Mouse (Mus musculus): ENCODE measurements around the gene Abcd3.

The Abcd3 gene

DNA sequence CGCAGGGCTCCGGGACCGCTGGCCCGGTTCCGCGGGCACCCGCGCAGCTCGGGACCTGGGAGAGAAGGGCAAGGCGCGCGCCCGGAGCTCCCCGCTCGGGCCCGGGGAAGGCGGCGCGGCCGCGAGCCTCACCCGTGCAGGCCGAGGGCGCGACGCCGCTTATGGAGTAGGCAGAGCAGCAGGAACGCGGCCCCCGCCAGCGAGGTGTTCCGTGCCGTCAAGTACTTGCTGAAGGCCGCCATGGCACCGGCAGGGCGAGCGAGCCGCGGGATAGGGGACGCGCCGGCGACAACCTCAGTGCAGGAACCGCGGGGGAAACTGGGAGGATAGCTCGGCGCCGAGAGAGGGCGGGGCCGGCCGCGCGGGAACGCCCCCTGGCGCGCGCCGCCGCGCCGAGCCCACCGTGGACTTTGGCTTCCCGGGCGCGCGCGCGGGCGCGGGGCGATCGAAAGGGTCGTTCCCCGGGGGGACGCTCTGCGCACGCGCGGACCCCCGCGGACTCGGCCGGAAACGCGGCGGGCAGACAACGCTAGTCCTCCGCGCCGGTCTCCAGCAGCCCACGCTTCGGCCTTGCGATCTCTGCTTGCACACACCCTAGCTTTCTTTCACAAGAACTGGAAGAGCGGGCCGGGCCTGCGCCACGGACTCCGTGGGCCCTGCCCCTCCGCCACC, at the start of gene Abcd3:
Gene Abcd3, minus strand, starts transcription at position 426 of the 672 bp plus-strand sequence.
- peak; percentile 87 for DNase-seq

DNA sequence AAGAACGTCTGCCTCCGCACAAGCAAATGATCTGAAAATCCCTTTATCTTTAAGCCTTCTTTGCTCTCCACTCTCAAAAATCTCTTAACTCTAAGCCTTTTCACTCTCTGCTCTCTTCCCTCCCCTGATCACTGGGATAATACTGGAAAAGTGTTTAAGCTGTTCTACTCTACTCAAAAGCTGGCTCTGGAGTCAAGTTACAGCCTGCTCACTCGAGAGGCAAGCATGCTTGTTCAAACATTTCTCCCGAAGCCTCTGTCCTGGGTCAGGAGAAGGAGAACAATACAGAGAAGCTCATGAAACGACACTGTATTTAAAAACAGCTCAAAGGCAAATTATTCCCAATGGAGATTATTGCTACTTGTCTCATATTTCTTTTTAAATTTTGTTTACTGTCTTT, 44.0 kb upstream of the Abcd3 start:
- DNase-seq: no peak

DNA sequence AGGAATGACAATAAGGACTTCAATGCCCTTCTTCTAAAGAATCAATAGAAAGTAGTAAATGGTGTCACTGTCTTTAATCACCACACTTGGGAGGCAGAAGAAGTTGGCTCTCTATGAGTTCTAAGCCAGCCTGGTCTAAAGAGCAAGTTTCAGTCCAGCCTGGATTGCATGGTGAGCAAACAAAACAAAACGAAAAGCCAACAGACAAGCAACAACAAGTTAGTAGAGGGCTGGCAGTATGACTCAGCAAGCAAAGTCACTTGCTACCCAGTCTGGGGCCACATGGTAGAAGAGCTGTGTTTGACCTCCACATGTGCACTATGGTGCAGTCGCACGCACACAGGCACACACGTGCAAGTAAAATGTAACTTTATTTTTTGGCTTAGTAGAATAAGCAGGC, 41.0 kb upstream of the Abcd3 start:
- DNase-seq: no peak

DNA sequence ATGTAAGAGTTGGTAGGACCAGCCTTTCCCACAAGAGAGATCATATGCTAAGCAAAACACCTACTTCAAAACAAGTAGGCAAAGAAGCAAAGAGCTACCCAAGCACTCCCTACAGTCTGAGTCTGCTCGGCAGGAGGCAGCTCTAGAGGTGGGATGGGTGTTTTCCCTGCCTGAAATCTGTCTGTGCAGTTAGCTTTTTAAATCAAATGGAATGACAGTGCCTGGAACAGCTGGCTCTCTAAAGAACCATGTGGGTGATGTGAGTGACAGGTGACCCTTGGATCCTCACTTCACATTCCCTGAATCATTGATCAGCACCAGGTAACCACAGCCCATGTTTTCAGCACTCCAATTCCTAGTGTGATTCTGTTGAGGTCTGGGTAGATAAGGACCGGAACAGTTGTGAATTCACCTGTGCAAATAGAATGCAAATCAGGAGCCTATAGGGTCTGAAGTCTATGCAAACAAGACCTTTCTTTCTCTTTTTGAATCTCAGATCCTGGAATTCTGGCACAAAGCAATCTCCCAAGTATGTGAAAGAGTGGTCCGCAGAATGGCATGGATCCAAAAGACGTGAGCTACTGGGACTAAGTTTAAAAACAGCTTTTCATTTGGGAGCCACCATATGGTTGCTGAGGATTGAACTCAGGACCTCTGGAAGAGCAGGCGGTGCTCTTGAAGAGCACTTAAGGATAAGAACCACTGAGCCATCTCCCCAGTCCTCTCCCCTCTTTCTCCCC, 38.8 kb upstream of the Abcd3 start:
- no peak for DNase-seq

DNA sequence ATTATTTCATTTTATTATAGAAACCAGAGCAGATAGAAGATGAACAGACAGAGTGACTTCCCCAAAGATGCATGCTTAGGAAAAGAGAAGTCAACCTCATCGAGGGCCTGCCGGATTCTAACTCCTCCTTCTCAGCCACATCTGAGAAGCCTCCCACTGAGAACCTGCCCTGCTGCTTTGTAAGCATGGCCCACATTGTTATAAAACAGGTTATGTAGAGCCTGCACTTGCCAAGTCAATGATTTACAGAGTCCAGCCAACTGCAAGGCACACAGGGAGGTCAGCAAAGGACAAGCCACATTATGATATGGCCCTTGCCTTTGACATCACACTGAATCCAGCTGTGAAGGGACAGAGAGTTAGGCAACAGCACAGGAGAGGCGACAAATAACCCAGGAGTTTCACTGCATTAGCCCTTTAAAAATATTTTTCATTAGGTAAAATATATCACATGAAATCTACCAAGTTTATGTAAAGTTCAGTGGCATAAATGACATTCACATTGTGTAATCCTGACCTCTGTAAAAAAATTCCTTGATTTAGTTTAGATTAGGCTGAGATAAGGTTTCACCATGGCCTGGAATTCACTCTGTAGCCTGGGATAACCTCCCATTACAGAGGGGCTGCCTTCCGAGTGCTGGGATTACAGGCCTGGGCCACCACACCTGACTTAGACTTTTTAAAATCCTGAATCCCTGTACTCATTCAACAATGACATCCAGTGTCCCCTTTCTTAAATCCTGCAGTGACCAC, 37.1 kb upstream of the Abcd3 start:
- no peak for DNase-seq

DNA sequence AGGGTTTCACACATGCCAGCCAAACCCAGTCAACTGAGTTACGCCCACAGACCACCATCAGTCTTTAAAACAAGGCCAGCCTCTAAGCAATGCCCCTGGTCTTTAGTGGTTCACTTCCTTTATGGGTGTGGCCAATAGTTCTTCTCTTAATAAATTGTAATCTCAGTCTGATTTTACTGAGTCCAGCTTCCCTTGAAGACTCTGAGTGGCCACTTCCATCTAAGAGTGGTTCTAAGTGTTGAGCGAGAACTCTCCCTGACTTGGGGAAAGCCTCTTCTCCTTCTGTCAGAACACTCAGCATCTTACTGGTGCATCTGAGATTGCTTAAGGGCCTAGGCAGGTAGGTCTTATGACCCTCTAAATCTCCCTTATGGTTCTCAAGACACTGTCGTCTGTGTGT, 35.9 kb upstream of the Abcd3 start:
- DNase-seq: no peak

DNA sequence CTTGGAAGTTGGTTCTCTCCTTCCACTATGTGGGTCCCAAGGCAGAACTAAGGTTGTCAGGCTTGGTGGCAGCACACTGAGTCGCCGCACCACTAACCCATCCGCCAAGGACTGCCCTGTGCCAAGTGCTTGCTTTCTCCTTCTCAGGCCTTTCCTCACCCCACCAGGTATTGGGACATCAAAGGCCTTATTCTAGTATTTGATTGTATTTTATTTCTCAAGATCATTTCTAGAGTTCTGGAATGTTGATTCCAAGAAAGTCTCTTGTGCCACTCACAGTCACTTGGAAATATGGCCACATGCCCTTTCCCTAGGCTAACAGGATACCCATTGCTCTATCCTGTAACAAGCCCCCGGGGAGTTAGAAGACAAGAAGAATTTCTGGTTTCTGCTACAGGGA, 35.3 kb upstream of the Abcd3 start:
- no peak for DNase-seq

DNA sequence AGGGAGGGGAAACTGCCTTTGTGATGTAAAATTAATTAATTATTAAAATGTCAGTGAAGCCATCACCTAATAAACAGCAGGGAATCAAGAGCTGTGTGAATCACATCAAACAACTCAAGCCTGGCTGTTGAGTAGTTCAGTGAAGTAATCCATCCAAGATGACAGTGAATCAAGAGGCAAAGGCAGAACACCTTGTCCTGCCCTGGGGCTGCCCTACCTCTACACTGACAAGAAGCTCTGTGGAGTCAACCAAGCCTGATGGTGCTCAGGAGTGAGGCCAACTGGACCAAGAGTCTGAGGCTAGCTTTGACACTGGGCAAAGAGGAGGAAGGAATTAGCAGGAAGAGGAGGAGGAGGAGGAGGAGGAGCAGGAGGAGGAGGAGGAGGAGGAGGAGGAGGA, 32.2 kb upstream of the Abcd3 start:
- DNase-seq: no peak

DNA sequence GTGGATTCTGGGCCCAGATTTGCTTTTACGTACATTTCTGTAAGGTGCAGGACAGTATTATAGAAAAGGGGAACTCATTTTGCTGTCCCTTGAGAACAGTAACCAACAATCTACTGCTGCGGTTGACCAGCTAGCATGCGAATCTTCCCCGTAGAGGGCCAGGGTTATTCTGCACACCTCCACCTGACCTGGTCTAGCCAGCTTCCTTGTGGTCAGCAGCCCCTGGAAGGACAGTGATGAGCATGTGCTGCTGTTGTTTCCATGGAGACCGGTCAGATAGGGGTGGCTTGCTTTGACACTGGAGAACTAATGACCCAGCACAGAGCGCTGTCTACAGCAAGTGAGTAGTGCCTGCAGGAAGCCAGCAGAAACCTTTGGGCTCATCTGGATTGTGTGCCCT, 29.6 kb upstream of the Abcd3 start:
- no peak for DNase-seq

DNA sequence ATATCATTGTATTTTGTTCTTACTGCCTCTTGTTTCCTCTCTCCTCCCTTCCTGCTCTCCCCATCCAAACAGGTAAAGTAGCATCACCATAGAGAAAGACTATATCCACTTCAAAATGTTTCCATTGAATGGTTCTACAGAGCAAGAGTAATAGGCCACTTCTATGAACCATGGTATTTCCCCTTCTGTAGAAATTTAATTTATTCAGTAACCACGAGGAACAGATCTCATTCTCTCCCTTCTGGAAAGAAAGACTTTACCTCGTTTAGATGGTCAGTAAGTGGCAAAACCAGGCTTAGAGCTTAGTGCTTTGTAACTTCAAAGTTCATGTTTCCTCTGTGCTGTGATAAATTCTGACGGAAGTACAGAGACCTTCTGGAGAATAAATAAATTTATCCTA, 28.9 kb upstream of the Abcd3 start:
- no peak for DNase-seq

DNA sequence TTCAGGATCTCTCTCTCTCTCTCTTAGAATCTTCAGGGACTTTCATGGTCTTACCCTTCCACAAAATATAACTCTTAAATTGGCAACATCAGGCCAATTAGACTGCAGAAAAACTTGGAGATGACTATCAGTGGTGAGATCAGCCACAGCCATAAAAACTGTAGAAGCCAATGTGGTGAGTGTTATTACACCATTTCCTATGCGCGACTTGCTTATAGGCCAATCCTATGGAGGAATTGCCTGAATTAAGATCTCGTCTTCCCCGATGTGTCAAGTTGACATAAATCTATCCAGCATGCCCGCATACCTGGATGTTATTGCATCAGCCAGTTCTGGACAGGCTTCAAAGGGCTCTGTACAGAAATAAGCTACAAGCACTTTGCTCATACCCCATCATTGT, 28.2 kb upstream of the Abcd3 start:
- DNase-seq: no peak

DNA sequence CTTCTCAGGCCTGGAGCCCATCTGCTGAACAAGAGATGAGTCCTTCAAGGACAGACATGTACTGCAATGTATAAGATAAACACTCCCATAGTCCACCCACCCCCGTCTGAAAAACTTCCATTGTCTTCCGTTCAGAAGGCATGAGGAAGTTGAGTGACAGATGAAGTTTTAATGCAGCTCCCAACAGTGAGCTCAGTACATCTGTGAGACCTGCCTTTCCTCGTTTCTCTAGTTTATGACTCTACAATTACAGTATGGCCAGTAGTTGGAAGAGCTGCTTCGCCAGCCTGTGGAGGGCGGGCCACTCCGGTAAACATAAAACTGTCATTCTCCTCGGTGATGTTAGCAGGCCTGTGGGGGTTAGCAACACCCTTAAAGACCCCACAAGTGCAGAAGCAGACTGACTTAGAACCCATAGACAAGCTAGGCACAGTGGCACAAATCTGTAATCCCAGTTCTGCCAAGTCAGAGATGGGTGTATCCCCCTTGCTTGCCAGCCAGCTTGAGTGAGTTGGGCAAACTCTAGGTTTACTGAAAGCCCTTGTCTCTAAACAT, 27.3 kb upstream of the Abcd3 start:
- no peak for DNase-seq

DNA sequence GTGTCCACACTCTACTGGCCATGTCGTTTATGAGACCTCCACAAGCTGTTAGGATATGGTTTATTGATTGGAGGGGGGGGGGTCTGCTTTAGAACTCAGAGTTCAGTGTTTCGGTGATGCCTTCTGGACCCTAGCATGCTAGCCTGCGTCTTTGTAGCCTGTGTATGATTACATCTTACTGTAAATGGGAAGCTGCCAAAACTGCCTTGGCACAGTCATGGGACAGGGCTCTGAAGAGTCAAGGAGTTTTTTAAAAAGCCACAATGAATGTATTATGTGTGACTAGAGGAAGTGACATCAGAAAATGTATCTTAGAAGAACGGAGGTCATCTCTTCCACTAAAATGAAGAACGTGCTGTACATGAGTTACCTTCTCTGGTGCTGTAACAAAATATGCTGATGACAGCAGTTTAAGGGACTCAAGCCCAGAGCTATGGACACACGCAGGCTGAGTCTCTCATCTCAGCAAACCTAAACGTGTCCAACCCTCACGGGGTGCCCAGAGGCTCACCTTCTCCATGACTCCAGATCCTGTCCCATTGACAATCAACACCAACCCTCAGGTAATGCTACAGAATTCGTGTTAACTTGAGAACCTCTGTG, 26.4 kb upstream of the Abcd3 start:
- DNase-seq: no peak

DNA sequence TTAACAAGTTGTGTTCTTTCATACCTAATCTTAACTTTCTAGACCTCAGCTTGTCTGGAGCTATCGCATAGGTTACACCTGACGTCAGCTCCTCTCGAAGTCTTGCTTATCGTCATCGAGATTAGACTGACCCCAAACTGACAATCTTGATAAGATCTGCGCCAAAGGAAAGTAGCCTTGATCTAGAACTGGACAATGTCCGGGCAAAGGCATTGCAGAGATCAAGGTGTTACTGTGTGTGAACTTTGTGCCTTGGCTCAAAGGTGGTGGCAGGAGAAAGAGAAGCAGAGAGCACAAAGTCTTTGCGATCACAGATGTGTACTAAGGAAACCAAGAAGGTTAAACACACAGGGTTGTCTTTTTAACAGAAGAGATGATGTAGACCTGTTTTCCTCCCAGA, 25.2 kb upstream of the Abcd3 start:
- DNase-seq: no peak

DNA sequence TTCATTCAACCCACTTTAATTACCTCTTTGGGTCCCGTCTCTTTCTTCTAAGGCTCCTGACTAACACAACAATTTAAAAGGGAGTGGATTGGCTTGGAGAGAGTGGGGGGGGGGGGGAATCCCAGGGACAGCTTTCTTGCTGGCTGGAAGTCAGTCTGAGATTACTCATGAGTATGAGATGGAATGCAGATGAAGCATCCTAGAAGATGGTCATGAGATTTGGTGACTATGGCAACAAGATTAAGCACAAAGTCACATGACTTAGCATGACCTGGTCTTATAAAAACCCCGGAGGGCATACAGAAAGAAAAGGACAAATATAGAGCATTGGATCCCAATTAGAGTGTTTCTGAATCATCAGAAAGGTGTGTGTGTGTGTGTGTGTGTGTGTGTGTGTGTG, 19.6 kb upstream of the Abcd3 start:
- no peak for DNase-seq

DNA sequence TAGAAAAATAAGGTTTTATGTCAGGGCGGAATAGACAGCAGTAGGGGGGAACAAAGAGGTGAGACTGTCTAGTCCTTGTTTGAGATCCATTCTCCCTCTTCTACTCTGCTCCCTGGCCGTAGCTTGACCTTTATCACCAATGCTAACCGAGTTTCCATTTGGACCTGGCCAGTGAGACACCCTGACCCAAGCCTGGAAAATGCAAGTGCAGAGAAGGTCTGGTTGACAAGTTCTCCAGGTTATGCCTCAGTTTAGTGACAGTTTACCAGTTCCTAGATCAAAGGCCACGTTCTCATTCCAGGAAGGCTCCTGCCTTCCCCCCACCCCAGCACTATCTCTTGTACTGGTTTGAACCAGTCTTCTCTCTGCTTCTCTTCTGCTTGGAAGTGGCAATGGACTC, 19.1 kb upstream of the Abcd3 start:
- DNase-seq: no peak

DNA sequence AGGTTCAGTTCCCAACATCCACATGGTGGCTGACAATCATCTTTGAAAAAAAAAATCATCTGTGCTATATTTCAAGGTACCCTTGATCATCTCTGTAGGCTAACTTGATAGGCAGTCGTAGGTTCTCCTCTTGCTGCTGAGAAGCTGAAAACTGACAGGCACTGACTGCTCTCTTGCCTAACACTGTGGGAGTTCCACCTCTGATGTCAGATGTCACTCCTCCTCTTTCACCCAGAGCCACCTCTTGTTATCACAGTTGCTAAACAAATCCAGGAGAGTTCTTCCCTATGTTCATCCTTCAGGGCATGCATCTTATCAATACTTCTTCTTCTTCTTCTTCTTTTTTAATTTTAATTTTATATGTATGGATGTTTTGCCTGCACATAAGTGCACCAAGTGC, 10.0 kb upstream of the Abcd3 start:
- no peak for DNase-seq

DNA sequence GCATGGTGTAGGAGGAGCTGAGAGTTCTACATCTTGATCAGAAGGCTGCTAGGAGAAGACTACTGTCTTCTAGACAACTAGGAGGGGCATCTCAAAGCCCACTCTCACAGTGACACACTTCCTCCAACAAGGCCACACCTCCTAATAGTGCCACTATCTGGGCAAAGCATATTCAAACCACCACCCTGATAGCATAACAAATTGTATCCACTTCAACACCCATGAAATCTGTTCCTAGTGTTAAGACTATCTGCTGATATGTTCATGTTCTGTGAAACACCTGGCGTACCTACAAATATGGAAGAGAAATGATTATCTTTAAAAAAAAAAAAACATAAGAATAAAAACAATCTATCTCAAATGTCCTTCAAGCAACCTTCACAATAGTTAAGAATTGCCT, 9.2 kb upstream of the Abcd3 start:
- no peak for DNase-seq

DNA sequence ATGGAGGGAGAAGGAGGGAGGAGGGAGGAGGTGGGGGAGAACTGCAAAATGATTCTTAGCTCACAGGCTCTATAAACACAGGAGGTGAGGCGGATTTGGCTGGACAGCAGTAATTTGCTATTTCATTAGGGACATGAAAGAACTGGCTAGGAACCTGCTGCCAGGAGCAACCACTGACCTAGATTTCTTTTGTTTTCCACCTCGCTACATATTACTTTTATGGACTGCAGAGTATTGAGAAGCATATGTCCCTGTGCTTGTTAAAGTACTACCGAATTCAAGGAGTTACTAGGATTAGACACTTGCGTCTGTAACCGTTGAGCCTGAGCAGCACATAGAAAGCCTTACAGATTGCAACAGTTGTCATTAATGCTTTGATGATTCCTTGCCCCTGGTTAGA, 7.5 kb upstream of the Abcd3 start:
- no peak for DNase-seq

DNA sequence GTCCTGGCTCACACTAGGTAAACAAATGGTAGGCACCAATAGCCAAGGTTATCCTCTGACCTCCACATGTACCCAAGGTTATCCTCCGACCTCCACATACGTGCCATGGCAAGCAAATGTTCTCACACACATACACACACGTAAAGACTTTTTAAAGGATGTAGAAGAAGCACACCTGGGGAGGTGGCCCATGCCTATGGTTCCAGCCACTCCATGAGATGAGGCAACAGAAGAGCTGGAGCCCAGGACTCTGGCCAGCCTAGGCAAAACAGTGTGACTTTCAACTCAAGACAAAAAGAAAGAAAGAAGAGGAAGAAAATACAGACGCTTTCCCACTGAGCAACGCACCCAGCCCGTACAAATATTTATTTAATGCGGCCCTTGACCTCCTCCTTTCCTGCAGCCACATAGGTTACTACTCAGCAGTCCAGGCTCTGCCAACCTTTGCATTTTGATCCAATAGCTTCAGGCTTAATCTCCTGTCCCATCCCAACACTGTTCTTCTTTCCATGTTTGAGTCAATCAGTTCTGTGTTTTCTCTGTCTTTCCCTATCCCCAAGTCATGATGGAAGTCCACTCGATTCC, 6.5 kb upstream of the Abcd3 start:
- no peak for DNase-seq

DNA sequence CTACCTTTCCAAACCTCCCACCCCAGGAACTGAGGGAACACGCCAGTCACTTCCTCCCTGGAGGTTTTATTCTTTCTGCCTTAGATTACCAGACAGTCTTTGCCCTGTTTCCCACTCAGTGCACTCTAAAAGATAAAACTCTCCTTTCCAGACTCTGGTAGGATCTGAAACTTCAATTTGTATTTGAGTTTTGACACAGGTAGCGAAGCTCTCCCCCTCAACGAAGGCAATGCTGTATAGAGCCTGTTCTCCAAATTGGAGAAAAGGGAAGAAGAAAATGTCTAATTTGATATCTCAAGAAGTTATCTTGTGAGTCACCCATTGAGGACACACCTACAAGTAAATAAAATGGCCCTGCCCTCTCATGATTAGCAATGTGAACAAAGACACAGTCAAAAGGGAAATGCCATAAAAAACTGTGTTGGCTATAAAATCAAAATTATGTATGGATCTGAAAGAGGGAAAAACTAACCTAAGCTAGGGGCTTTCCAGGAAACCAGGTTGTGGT, 4.6 kb upstream of the Abcd3 start:
- DNase-seq: no peak

DNA sequence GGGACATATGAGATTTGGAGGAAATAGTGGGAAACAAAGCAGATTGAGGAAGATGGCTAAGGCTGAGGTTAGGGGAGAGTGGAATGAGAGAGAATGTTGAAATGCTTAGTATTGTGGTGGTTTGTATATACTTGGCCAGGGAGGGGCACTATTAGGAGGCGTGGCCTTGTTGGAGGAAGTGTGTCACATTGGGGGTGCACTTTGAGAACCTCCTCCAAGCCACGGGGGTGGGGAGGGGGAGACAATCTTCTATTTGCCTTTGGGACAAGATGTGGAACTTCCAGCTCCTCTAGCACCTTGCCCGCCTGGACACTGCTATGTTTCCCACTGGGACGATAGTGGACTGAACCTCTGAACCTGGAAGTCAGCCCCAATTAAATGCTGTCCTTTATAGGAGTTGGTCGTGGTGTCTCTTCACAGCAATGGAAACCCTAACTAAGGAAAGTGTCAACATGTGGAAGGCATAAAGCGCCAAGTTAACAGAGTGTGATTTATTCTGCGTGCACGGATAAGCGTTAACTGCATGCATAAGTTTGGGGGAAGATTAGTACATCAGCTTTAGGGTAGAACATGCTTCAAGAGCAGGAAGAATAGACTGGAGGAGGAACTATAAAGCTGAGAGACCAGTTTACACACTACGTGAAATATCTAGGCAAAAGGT, 3.8 kb upstream of the Abcd3 start:
- no peak for DNase-seq

All from right cerebral cortex, postnatal 25 days (tissue).